Mouse (Mus musculus) gastrocnemius, adult 8-10 months (tissue): ENCODE measurements around the gene Tm6sf1. TPM values are rescaled to one million over a fixed set of nuclear protein-coding genes. Genes with fewer than 3 reads are reported as not detected.

Experiments
- DNase-seq, 2 experiments: peaks; one replicate each; pipeline ENCODE4 v3.0.0; 2022; ENCODE audit warnings: low spot score in 2 of 2
- total RNA-seq, 4 experiments: library from RNA; stranded (reverse); gene quantifications; 2 replicates each; pipeline ENCODE4 v1.2.4; 2022

Tm6sf1 gene
- total RNA-seq, 4 experiments from 2014 or later: 3.5 to 5.0 (median 4.4) TPM

DNA sequence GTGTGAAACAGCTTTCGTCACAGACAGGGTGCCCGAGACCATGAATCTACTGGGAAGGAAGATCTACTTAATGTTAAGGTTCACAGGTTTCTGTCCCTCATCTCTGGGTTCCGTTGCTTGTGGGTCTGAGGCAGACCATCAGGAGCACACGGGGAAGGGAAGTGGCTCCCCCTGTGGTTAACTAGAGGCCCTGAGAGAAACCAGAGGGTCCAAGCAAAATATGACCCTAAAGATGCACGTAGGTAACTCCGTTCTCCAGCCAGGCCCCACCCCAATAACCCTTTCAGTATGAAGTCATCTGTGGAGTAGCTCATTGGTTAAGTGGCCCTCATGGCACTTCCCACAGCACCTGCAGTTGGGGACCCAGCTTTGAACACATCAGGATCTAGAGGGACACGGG, 9.2 kb upstream of the Tm6sf1 start:
- DNase-seq: no peak

DNA sequence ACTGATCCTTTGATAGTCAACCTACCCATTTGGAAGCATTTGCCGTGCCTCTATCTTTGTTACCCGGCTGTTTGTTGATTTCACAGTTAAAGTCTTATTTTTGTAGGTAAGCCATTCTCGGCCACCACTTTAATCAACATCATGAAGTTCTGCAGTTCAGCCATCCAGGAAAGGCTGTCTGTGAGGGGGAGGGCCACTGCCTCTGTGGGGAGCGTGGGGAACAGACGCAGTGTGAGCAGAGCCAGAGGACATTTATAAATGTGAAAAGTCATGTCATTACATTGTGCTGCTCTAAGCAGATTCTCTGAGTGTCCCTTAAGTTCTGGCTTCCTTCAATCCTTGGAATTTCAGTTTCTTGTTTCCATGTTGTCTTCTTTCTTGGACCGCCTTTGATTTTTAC, 8.6 kb upstream of the Tm6sf1 start:
- no peak for DNase-seq

DNA sequence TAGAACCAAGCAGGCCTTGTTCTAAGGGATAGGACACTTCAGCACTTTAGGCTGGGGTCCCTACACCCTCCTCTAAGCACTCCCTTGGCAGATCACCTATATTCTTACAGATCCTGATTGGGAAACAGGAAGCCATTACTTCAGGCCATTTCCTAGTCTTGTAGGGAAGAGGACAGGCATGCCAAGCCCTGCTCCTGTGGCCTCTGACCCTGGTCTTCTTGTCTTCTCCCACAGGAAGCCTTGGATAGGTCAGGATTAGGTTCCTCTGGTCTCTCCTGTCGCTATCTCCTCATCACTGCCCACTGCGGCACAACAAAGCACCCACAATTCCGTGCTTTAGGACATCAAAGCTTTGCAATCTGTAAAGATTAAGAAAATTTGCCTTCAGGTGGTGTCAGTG, 7.1 kb upstream of the Tm6sf1 start:
- no peak for DNase-seq

DNA sequence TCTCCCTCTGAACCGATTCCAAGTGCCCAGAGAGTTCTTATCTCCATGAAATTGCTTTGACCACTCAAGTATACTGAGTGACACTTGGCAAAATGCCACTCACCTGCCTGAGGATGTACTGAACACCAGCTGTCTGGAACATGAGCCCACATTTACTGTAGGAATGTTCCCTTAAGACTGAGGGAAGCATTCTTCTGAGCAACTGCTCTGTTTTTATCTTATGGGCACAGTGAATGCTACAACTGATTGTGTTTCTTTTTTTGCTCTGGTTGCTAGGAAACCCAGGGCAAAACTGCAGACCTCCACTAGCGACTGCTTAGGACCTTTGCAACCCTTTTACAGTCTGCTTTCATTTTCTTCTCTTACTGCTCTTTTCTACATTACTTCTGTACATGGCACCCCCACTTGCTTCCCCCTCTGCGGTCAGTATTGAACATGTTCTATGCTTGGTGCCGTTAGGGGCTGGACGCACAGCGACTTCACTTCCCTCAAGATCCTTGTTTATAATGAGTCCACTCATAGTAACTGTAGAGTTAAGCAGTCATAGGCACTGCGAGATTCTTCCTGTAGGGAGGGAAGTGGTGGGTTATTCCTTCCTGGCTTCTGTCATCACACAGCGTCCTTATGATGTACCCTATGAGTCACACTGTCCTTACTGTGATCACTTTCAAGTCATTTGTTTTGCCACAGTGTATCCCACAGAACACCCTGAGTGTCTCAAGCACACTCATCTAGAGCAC, 4.1 kb upstream of the Tm6sf1 start:
- DNase-seq: no peak

DNA sequence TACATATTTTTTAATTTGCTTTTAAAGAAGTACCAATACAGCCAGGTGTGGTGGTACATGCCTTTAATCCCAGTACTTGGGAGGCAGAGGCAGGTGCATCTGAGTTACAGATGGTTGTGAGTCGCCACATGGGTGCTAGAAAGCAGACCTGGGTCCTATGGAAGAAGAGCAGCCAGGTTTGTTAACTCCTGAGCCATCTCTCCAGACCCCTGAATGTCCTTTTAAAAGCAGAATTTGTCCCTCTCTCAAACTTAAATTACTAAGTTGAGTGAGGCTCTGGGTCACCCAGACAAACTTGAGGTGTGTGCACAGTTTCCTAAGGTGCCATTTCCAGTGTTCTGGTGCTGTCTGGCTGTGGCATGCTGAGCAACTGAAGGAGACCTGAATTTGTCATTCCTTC, 3.1 kb upstream of the Tm6sf1 start, which contains the start of gene Gm10160:
Gm10160 (minus strand) TSS at position 101 of the 400 bp plus-strand sequence.
- no peak for DNase-seq

DNA sequence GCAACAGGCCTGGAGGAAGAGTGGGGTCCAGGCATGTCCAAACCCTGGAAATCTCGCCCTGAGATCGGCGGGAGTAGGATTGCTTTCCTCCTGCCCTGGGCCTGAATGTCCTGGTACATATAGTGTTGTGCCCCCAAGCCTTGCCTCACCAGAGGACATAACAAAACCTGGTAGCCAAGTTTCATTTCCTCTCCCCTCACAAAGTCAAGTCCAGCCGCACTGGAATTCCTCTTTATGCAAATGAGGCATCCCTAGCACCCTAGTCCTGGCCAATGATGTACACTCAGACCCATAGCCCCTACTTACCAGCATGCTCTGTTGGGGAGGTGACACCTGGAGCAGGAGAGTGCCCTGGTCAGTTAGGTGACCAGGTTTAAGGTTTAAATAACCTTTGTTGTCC, 2.6 kb upstream of the Tm6sf1 start:
- DNase-seq: no peak

DNA sequence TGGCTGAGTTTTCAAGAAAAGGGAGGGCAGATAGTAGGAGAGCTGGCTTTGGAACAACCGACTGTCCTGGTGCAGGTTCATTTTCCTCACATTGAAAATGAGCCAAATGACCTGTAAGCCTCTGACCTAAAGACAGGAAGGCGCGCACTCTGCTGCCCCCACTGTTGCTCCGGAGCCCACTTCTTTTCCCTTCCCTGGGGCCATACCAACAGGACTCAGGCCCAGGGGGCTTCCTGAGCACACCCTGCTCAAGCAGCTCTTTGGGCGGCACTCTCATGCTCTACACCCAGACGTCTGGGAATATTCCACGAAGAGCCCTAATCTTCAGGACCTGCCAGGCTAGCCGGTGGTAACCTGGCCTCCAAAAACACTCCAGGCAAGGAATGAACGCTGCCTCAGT, 565 bp upstream of the Tm6sf1 start:
- DNase-seq: no peak

DNA sequence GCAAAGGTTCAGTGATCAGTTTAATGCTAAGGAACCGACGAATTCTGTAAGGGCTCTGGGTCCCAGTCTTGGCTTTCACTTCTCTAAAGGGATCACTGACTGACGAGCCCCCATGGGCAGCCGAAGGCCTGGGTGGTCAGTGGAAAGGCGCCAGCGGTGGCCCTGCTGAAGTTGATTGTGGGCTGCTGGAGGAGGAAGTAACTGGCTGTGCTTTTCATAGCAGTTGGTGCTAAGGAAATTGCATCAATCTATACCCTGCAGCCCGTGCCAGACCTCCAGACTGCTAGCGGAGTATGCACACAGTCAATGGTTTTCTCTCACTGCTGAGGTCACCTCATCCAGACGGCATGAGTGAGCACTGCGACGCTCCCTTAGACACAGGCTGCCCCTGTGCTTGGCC, 1.3 kb downstream of the Tm6sf1 start:
- DNase-seq: no peak

DNA sequence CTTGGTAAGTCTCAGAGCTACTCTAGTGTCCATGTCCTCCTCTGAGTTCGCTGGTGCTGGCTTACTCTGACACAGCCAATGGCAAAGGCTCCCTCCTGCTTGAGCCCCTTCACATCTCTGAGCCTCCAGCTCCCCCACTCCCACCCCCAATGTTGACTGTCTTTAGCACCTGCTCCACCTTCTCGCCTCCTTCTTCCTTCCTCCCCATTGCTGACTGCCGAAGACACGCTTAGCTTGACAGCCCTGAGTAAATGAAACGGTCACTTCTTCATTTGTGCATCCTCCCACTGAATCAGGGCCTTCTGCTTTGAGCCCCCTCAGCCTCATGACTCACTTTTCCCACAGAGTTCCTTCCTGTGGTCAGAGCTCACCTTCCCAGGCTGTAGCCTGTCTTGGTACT, 2.2 kb downstream of the Tm6sf1 start:
- DNase-seq: no peak

DNA sequence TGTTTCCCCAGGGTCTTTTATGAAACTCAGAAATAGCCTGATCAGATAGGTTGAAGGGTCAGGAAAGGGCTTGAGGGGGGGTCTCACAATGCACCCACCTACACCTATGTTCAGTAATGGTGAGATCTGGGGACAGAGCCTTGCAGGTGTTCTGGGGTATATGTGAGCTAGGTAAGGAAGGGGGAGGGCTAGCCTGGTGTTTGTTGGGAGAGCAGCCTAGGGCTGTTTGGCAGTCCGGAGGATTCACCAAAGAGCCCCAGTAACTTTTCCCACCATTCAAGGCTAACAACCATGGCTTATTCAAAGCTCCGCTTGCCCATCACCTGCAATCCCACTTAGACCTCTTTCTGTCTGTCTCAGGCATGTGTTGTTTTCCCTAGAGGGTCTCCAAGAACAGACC, 2.7 kb downstream of the Tm6sf1 start:
- DNase-seq: no peak

DNA sequence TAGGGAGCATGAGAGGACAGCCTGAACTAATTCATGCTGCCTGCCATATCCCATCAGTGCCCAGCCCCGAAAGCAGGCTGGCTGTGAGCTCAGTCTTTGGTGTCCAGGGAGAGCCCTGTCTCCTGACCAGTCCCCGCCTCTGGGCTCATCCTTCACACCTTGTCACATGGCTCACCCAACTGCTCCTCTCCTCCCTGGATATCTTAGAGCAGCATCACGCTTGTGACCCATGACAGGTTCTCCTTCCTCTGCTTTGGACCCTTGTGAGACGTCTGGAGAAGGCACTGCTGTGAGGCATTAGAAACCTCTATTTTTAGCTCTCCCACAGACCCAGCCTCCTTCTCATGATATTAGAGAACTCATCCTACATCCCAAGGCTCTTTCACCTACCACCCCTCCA, 3.1 kb downstream of the Tm6sf1 start:
- no peak for DNase-seq

DNA sequence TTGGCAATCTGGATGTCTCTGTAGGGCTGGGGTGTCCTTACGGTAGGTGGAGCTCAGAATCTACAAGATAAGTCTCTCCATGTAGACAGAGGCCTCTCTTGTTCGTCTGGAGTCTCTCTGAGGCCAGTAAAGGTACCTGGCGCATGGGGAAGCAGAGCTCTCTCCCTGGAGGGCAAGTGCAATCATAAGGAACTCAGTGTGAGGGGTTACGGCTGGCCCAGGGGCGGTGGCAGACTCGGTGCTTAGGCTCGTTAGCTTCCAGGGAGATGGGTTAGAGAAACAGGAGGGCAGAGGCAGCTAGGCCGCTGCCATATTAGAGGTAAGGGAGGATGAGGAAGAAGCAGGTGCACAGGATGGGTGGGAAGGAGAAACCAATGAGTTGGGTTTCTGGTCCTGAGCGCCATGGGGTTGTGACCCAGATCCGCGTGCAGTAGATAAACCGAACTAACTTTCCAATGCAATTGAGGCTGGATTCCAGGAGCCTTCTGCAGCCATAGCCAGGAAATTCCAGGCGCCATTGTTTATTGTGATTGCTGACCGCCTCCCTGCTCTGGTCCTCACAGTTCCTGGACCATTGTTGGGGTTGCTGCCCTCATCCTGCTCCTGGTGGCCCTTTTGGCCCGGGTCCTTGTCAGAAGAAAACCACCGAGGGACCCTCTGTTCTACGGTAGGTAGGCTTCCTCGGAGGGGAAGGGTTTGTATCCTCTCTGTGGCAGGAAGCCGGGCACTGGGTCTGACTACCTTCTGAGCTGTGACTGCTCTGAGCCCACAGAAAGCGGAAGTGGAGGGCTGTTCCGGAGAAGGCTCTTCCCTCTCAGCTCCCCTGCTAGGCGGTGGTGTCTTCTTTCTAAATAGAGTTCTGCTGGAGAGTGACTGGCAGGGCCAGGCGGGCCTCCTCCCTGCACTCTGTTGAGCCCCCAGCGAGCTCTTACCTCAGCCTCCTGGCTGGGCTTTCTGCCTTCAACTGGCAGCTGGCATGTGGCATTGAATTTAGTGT, 4.1 kb downstream of the Tm6sf1 start:
- DNase-seq: peak in 1 of 2 experiments; percentile 46

DNA sequence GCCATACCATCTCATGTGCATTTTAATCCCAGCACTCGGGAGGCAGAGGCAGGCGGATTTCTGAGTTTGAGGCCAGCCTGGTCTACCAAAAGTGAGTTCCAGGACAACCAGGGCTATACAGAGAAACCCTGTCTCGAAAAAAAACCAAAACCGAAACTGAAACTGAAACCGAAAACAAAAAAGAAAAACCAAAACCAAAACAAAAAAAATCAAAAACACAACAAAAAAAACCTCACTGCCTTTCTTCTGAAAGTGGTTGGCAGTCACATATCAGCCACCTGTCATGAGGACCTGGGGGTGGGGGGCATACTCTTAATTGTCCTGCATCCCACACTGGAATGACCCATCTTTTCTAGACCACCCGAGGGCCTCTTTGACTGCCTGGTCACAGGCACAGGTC, 5.8 kb downstream of the Tm6sf1 start:
- DNase-seq: no peak

DNA sequence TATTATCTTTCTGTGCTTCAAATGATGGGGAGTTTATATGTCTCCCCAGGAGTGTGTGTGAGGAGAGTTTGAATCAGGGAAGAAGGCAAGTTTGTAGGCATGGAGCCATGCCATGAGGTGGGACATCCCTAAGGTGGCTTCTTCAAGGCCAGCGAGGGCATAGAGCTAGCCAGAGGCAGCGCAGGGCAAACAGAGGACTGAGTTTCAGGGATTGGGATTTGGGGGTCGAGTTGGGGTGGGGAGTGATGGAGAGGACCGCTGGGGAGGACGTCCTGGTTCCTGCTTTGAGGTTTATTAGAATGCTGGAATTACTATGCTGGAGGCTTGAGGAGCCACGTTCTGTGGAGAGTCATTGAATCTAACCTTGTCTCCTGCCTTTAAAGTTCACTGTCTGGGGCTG, 7.1 kb downstream of the Tm6sf1 start:
- DNase-seq: no peak

DNA sequence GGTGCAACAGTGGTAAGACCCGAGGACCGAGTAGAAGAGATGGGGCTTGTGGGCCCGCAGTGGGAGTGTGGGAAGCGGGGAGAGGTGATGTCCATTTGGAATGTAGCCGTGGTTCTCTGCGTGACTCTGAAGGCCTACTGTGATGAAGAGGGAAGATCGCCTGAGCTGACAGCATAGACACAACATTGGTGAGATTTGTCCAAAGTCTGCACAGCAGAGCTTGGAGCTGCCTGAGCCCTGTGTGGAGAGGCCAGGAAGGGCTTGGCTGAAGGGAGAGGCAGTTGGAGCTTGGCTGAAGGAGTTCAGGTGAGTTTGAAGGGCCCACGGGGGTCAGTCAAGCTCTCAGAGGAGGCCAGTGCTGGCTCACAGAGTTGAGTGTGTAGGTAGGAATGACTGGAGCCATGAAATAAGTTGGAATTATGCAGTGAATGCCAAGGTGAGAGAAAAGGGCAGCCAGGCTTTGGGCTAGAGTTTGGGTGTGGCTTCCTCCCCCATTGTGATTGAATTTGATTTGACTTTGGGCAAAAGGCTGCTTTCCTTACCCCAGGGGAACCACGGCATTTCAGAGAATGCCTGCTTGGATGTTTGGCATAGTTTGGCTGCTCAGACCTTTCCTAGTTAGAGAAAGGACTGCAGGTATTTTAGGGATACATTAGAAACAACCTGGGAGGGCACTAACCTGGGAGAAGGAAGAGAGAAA, 8.6 kb downstream of the Tm6sf1 start:
- DNase-seq: no peak

DNA sequence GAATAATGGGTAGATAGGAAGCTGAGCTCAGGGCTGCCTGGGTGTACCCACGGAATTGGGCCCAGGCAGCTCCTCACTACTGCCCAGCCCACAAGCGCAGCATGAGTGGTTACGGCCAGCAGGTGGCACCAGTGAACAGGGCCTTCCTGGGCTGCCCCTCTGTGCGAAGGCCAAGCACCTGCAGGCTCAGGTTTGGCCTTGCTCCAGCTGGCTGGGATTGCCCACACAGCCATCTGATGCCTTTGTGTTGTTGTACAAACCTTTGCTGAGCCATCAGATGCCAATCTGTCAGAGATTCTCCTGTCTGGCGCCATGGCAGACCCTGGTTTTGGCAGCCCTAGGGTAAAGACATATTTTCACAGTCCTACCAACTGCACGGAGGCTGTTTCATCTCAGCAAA, 9.4 kb downstream of the Tm6sf1 start:
- peak in 1 of 2 experiments; percentile 46 for DNase-seq

DNA sequence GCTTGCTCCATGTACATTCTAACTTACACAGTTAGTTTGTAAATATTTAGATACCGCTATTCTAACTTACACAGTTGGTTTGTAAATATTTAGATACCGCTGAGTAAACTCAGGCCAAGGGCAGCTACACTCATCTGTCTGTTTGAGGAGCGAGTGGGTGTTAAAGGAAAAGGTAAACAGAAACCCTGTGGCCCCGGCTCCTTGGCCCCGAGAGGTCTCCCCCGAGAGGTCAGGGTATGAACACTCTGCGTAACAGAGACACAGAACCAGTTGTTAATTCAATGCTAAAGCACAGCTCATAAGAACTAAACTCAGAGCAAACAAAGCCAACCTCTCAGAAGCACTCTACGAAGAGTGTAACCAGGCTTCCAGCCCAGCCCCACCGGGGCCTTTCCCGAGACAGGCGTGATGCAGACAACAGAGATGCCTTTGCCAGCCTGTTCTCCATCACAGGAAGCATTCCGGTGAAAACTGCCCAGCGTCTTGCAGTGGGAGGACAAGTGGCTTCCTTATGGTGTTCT, 13.8 kb downstream of the Tm6sf1 start:
- no peak for DNase-seq

DNA sequence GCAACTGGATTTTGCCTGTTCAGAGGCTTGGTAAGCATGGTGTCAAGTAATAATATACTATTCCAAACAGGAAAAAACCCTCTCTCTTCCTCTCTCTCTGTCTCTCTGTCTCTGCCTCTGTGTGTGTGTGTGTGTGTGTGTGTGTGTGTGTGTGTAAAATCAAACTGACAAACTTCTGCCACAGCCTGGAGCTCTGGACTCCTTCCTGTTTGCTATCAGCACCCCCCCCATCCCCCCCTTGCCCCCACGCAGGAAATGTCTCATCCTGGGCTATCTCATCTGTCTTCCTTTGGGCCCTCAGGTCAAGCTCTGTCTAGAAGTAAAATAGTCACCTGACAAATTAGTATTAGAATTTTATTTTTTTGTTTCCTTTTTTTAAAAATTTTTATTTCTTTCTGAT, 15.0 kb downstream of the Tm6sf1 start:
- DNase-seq: no peak

DNA sequence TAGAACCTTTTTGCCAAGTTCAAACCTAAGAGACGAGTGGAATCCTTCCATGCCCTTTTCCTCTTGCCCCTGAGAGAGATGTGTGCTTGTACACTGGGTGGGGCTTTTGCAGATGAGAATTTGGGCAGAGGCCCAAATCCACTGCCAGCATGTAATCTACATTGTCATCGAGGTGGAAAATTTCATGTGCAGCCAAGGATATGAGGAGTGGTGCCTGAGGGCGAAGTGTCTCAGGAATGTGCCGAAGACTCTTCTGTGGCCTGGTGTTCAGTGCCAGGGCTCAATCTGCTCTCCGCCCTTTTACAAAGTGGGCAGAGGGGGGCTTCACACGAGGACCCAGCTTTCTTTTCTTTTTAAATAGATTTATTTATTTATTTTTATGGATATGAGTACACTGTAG, 15.8 kb downstream of the Tm6sf1 start:
- no peak for DNase-seq

DNA sequence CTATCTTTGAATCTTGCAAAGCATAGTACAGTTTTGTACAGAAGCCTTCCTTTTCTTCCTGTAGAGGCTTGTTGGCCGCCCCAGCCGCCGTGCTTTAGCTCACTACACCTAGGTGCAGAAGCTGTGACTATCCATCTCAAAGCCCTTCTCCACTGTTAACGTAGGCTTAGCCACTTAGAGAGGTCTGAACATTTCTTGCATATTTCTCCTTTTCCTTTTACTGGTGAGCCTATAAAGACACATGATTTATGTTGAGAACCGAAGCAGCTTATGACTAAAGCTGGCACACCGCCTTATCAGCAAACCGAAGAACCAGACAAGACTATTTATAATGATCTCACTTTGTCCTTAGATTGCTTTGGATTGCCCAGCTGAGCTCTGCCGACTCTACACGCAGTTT, 16.6 kb downstream of the Tm6sf1 start:
- no peak for DNase-seq

DNA sequence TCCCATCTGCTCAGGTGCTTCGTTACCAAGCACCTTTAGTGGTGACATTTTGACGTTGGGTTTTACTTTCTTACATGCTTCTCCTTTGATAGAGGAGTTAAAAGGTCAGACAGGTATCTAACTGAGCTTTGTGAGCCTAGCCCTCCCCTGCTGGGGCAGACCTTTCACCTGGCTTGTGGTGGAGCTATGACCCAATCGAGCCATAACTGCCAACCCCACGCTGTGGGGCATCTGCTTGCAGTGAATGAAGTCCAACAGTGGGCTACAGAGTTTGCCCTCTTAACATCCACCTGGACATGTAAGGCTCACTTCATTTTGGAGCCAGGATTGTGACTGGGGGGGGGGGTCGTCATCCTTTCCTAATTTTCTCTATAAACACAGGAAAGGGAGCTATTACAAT, 21.5 kb downstream of the Tm6sf1 start:
- no peak for DNase-seq

DNA sequence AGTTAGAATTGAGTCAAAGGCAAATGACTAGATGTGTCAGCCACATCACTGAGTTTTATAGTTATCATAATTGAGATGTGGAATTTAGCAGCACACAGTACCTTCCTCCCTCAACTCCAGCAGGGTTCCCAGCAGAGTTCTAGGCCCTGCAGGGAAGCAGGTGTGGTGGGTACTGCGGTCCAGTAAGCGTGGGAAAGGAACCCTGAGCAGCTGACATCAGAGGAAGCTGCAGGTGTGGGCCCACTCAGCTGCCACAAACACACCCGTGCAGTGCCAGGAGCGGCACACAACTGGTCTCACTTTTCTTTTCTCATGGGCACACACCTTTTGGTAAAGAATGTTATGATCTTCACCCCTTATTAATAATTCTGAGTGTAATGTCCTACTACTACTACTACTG, 22.0 kb downstream of the Tm6sf1 start:
- no peak for DNase-seq
